Mouse (Mus musculus) CD4-positive, CD25-positive, alpha-beta regulatory T cell, adult 2 months (primary cell): ENCODE measurements around the gene Mybbp1a.

Source experiments
- DNase-seq: peaks from one replicate; pipeline ENCODE4 v3.0.0-alpha.2; 2012; ENCODE audit warnings: low read depth, low spot score

Mybbp1a gene

DNA sequence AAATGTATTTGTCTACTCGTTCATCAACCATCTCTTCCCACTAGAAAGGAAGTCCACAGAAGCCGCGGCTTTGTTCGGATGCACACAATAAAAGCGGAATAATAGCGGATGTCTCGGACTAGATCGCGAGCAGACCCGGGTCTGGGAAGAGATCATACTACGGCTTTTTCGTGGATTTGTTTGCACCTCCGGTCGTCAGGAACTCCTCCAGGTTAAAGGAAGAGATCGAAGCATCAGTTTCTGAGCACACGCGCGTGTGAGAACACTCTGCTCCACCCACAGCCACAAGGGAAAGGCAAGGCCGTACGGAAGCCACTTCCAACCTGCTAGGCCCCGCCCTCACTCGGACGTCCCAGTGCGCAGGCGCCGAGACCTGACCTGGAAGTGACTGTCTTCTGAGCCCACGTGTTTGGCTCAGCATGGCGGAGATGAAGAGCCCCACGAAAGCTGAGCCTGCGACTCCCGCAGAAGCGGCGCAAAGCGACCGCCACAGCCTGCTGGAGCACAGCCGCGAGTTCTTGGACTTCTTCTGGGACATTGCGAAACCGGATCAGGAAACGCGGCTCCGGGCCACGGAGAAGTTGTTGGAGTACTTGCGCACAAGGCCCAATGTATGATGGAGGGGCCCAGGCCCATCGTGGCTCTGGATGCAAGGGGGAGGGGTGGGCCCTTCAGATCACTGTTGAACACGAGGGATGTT is at the start of gene Mybbp1a:
Gene Mybbp1a, plus strand, starts transcription at position 391 of the 700 bp plus-strand sequence.
- peak; percentile 99 for DNase-seq

DNA sequence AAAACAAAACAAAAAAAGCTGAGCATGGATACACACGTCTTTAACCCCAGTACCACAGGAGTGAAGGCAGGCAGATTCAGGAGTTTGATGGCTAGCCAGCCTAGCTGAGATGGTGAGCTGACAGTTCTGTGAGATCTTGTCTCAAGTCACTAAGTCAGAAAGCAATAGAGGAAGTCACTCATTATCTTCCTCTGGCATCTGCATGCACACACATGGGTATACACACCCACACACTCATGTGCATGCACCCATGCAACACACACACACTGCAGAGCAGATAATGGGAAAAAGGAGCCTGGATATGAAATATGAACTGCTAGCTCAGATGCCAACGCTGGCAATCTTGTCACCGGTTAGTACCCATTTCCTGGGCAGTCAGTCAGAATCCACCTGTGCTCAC is 47.9 kb upstream of the Mybbp1a start:
- no peak for DNase-seq

DNA sequence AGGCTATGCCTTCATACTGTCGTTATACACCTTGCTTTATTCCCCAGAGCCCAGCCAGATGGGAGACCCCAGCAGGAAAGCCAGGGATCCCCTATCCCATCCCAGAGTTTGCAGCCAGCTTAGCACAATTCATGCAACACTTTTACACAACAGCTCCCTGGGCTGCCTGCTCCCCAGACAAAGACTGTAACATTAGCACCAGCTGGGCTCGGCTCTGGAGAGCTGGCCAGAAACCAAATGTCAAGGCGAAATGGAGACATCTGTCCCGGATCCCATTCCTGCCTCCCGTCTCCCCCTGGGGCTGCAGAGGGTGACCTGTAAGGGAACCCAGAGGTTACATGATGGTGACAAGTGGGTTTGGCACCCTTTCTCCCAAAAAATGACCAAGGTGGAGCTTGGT is 47.5 kb upstream of the Mybbp1a start:
- DNase-seq: no peak

DNA sequence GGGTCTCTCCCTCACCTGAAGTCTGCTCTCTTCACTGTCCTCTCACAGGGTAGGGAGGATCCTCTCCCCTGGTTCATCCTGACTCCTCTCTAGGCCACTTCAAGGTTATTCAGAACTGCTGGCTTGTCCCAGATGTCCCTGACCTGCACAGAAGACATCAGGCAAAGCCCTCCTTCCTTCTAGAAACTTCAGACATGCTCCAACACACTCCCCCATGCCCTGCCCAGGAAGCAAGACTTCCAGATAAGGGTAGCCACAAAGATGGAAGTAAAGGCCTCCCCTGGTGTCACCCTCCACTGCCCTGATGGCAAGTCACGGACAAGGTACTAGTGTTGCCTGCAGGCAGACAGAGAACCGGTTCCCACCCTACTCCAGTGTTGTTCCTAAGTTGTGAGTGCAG is 46.5 kb upstream of the Mybbp1a start:
- no peak for DNase-seq

DNA sequence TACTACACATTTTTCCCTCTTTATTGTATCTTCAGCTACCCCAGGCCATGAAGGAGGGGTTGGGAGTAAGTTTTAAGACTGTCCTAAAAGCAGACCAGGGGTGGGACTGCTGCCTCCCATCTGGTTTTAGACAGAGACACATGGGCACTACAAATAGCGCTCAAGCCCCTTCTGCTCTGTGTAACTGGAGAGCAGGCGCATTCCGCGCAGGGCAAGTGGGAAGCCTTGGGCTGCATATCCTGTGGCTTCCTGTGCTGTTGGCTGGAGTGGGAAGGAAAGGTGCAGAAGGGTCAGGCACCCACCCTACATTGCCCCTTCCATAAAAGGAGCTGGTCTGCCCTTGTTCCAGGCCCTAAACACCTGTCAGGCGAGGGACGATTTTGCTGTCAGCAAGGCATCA is 45.5 kb upstream of the Mybbp1a start:
- DNase-seq: no peak

DNA sequence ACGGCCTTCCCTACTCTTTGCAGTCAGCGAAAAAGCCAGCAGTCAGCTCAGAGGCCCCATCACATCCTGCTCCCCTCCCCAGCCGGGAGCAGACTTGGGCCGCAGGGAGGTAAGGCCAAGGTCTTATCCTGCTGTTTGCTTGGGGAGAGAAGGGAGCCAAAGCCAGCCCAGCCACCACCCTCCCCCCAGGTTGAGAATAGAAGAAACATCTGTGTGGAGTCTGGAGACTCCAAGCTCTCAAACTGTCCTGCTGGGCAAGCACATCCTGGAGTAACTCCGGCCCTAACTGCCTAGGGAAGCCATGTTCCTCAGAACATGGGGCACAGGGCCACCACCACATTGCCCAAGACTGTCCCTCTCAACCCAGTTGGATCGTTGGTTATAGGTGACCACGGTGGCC is 44.5 kb upstream of the Mybbp1a start:
- DNase-seq: no peak

DNA sequence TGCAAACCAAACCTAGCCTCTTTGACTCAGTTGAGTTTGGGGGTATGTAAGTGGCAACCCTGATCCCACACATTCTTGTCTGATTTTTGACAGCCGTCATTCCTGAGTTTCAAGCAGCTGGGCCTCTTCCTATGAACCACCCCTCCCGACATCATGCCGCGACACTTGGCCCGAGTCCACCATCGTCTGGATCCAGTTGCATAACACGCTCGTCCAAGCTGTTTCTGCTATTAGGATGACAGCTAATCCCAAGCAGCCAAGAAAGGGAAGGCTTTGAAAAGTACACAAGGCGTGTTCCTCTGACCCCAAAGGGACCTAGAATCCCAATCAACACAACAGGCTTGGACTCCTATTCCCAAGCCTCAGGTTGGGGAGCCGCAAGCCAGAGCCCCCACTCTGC is 44.1 kb upstream of the Mybbp1a start:
- DNase-seq: no peak

DNA sequence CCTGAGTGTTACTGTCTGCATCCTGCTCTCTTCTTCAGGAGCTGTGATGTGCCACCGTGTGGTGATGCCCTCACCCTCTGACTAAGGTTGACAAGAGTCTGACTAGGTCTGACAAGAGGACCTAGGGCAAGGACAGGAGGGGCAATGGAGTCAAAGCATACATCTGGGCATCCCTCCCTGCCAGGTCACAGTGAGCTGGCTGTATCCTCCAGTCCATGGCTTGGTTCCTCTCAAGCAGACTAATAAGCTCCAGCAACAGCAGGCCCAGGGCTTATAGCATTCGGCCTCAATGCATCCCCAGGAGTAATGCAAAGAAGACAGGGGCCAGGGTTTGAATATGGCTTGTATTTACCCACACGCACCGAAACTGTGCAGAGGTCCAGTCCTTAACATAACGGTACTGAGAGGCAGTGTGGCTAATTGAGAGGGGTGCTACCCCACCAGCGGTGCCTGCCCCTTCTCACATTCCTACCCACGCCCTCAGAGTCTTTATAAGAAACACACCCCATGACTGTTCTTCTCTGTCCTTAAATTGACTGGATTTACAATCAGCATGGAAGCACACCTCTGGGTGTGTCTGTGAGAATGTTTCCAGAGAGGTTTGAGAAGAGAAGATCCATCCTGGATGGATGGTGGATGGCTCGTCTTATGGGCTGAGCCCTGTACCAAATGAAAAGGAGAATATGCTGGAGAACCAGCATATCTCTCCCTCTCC is 43.2 kb upstream of the Mybbp1a start:
- no peak for DNase-seq

DNA sequence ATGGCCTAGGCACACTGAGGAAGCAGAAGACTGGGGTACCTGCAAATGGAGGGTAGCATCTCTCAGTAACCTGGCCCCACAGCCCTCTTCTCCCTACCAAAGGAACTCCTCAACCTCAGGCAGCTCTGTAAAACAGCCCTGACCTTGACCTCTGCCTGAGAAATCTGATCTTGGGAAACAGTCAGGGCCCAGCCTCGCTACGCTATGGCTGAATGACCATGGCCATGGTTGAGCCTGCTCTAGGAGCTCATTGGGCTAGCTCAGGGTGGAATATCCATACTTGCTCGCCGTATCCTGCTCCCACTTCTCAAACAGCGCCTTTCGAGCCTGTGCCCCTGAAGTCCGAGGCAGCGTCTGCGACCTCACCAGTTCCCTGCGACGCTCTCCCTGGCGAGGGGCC is 40.1 kb upstream of the Mybbp1a start:
- DNase-seq: no peak

DNA sequence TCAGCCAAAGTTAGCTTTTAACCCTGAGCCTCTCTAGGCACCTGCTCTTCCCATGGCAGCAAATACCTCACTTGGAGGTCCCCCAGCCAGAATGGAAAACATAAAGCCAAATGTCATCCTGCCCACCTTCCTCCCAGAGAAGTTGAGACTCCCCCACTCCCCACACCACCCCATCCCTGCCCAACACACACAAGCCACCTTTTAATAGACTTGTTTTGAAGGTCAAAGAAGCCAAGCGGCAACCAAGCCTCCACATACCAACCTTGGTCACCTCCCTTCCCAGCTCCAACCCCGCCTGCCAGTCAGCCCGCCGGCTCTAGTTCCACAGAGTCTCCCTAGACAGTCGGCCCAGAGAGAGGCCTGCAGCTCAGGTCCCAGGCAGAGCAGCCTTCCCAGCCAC is 39.1 kb upstream of the Mybbp1a start:
- DNase-seq: no peak

DNA sequence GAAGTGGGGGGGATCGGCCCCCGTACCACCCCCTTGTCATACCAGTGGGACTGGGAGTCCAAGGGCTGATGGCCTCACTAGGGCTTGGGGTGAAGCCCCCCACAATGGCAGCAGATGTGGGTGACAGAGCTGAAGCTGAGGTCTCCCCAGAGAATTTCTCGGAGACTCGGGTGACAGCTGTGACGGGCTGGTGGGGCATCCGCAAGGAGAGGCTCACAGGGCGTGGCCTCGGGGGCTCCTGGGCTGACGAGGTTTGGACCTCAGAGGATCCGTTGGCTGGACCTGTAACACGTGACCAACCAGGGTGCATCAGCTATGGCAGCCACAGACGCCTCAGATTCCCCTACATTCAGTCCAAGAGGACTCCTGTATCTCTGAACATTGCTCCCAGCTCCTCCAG is 38.2 kb upstream of the Mybbp1a start:
- DNase-seq: no peak

DNA sequence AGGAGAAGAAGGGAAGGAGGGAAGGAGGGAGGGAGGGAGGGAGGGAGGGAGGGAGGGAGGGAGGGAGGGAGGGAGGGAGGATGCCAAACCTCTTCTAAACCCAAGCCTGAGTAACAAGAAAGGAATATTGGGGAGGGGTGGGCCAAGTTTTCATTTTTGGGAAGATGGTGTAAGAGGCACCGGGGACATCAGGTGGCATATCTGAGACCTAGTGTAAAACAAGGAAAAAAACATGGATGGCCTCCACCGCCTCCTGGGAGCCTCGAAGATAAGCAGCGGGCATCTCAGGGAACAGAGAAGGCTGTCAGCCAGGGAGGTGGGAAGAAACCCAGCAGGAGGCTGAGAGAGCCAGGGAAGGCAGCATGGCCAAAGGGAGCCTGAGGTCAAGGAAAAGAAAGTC is 35.6 kb upstream of the Mybbp1a start:
- no peak for DNase-seq

DNA sequence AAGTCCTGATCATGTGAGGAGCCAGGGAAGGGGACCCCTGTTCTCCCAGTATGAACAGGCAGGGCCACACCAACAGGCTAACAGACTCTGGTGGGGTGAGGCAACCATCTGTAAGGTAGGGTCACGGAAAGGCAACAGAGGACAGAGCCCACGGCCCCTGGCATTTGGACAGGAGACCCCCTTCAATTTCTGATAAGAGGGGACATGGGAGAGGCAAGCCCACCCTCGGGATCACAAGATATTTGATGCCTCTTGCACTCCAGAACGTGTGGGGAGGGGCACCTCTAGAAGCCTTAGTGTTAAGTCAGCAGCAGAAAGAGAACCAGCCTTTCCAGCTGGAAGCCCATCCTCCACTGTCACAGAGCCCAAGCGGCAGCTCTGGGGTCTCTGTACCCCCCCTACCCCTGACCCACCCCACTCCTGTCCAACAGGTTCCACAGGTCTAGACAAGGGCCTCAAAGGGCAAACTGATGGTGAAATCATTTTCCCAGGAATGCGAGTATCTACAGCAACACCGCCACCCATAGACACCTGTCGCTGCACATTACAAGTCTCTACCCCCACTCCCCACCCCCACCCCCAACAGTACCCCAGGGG is 35.0 kb upstream of the Mybbp1a start:
- DNase-seq: no peak

DNA sequence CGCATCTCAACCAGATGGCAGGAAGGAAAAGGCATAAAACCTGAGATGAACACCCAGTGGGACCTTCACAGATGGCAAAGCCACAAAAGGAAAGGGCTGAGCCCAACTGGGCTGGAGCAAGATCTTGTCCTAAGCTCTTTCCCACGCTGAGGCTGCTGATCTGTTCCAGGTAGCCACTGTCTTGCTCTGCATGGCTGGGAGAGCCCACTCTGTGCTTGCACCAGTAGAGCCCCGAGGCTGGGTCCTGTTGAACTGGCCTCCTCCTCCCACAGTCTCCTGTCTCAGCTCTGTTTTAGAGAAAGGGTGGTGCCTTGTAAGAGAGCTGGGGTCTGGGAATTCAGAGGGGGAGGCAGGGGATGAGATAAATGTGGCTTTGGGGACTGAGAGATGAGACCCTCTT is 34.1 kb upstream of the Mybbp1a start:
- DNase-seq: no peak

DNA sequence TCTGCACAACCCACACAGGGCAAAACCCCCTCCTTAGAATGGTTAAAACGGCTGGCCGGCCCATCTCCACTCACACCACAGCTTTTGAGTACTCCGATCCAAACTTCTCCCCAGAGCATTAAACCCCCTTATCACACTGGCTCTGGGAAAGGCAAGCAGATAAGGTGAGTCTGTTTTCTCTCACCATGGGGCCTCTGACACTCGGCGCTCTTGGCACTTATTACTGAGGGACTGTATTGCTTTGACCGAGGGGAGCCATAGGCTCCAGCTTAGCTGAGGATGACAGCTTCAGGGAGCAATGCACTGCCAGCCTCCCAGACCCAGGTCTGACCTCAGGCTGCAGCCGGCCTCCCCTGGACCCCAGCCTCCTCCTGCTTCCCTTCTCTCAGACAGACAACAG is 33.6 kb upstream of the Mybbp1a start:
- DNase-seq: no peak

DNA sequence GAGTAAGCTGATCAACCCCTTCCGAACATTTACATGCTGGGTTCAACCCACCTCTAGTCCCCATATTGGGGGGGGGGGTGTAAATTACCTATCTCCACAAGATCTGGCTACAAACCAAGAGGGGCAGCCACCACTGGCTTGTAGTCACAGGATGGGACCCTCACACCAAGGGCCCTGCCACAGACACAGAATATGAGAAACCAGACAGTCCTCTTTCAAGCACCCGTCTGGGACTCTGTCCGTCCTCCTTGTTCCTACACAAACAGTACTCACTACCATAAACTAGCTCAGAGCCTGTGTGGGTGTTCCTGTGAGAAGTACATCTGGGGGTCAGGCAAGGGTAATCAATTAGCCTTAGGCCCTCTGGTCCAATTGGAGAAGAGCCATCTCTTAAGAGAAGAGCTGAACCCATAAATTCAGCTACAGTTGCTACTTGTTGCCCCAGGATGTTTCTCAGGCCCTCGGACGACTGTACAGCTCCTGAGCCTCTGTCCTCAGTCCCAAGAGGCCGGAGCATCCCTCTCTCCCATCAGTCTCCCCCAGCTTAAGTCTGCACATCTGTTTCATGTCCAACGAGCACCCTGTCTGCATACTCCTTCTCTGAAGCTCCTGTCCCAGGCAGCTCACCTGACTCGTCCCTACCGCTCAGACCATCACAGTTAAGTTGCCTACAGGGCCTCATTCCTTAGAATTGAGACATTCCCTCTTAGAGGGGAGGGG is 32.5 kb upstream of the Mybbp1a start:
- DNase-seq: no peak

DNA sequence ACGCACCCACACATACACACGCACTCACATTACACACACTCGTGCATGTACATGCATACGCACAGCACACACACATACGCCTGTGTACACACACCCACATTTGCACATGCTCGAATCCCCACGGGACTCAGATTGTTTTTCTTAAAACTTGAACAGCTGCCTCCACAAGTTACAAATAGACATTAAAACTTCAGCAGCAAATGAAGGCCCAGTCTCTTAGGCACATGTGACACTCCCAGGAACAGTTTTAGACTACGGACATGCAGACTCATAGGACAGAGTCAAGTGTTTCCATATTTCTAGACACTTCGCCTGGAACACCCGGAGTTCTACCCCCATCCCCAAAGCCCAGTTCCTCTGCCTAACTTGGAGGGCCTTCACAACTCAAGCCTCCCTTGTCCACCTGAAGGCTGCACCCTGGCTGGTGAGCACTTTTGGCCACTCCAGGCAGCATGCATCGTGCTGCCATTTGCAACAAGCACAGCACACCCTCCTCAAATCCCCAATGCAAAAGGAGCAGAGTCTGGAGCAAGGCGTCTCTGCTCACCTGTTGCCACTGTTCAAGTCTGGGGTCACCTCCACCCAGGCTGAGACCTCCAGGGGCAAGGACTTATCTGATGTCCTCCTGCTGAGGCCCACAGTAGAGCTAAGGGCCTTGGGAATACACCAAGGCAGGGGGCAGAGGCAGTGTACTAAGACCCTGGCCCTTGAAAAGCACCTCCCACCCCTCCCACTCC is 31.3 kb upstream of the Mybbp1a start:
- DNase-seq: no peak

DNA sequence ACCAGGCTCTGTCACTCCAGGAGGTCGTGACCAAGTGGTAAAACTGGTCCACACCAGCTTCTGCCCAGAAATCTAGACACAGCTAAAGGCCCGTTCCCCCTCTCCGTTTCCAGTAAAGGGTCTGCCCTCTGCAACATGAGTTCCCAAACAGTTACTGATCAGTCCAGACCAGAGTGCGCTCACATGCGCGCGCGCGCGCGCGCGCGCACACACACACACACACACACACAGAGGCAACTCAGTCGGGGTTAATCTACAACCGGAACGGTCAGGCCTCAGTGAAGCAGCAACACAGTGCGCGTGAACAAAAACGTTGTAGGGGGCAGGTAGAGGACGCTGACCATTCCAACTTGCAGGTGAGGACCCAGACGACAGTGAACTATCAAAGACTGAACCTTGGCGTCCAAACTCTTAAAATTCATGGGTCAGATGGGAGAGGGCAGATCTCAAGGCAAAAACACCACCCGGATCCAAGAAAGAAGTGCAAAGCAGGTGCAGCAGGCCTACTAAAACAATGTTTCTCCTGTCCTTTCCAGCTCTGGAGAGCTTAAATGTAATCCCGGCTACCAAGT is 30.5 kb upstream of the Mybbp1a start:
- no peak for DNase-seq

DNA sequence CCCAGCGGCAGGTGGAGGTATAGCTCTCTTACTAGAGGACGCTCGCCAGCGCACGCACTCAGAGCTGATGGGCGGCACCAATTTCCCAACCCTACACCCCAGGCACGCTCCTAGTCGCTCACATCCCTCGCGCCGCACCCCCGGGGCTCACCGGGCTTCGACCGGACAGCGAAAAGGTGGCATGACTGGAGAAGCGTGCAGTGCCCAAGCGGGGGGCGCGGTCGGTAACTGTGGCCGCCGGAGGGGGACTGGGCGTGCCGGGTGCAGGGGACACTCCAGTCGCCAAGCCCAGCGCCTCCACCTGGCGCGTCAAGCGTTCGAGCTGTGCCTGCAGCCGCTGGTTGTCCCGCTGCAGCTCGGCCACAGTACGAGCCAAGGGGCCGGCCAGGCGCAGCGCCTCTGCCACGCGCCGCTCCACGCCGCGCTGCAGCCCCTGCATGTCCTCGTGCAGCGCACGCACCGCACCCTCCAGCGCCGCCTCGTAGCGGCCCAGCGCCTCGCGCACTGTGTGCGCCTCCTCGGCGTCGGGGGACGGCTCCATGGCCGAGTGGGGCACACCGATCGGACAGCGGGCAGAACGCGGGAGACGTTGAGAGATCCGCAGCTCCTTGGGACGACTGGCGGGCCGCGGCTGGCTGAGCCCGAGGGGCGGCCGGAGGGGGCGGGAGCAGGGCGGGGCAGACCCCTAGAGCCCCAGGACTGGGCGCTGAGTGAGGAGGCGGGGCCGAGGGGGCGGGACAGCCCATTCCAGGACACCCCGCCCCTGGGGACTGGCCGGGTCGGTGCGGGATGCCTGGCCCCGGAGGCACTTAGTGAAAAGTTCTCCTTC is 29.8 kb upstream of the Mybbp1a start, which contains the start of gene Smtnl2:
Gene Smtnl2, minus strand, starts transcription at position 621 of the 829 bp plus-strand sequence.
- peak; percentile 8 for DNase-seq

DNA sequence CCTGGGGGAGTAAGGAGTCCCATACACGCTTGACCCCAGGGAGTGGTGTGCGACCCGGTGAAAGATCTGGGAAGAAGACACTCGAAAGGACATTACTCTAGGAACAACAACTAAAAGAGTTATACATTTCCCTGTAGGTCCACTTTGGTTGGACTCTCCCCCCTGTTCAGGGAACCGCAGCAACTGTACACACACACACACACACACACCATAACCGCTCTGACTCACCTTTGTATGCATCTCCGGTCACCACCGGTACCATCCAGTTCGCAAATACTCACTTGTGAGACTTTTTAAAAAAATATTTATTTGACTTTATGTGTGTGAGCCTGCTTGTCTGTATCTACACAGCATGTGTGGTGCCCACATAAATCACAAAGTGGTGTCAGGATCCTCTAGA is 29.2 kb upstream of the Mybbp1a start:
- no peak for DNase-seq
